Mouse (Mus musculus) lung, postnatal 0 days (tissue): Measurements from ENCODE around the gene Fermt1. TPM values are rescaled to one million over a fixed set of nuclear protein-coding genes. Genes with fewer than 3 reads are reported as not detected.

Experiments used
- ATAC-seq: fragments of 200-750 bp; cut with Nextera tagmentation; 2 replicates; pipeline ENCODE4 v1.8.0; 2017; ENCODE audit warnings: moderate library complexity
- DNase-seq: peaks from one replicate; pipeline ENCODE4 v3.0.0-alpha.2; 2016; ENCODE audit warnings: low spot score
- H3K27ac ChIP-seq: fragments of 300-500 bp; sonication (generic); 2 replicates; pipeline ENCODE4 v1.5.1; 2014; ENCODE audit warnings: antibody characterized with exemption, mild to moderate bottlenecking, low read length, mixed read lengths
- H3K27me3 ChIP-seq: fragments of 300-500 bp; sonication (generic); replicated peaks from 2 replicates; pipeline ENCODE4 v1.6.1; 2014; ENCODE audit warnings: low read length, mixed read lengths; ENCODE audit not compliant: insufficient read depth
- H3K36me3 ChIP-seq: fragments of 300-500 bp; sonication (generic); 2 replicates; pipeline ENCODE4 v1.6.1; 2014; ENCODE audit warnings: low read length, mixed read lengths; ENCODE audit not compliant: insufficient read depth
- H3K4me1 ChIP-seq: fragments of 300-500 bp; sonication (generic); 2 replicates; pipeline ENCODE4 v1.6.1; 2014; ENCODE audit warnings: antibody characterized with exemption, low read depth, low read length, mixed read lengths; ENCODE audit not compliant: insufficient read depth
- H3K4me2 ChIP-seq: fragments of 300-500 bp; sonication (generic); replicated peaks from 2 replicates; pipeline ENCODE4 v1.6.1; 2014; ENCODE audit warnings: low read depth, mild to moderate bottlenecking, low read length, moderate library complexity, mixed read lengths
- H3K4me3 ChIP-seq: fragments of 300-500 bp; sonication (generic); 2 replicates; pipeline ENCODE4 v1.5.1; 2014; ENCODE audit warnings: low read depth, low read length
- H3K9ac ChIP-seq: fragments of 300-500 bp; sonication (generic); replicated peaks from 2 replicates; pipeline ENCODE4 v1.6.1; 2014; ENCODE audit warnings: low read depth, mild to moderate bottlenecking
- H3K9me3 ChIP-seq: fragments of 300-500 bp; sonication (generic); 2 replicates; pipeline ENCODE4 v1.6.1; 2016; ENCODE audit warnings: low read length, mixed read lengths
- CTCF ChIP-seq: IDR thresholded peaks from 2 replicates; pipeline ENCODE4 v1.5.1; 2016; ENCODE audit warnings: antibody characterized with exemption, mild to moderate bottlenecking
- EP300 ChIP-seq: IDR thresholded peaks from 2 replicates; pipeline ENCODE4 v1.6.1; 2016; ENCODE audit warnings: antibody characterized with exemption, mild to moderate bottlenecking, control low read depth
- WGBS: fragments of 180-500 bp; shearing (Covaris S2); extraction: QIAGEN DNeasy Blood & Tissue Kit; methylation state at CpG from one replicate; pipeline ENCODE4 v1.1.7; 2014; 5-methylcytosine and 5-hydroxymethylcytosine counted together
- polyA plus RNA-seq: library from polyadenylated mRNA; unstranded; fragments of >200 nt; fragmentation: Nextera tagmentation; extraction: Ambion mirVana; gene quantifications from 2 replicates; pipeline ENCODE4 v1.2.1, GENCODE M21; 2015

Gene Fermt1
- polyA plus RNA-seq, 1 experiment from 2014 or later, result 1.5 TPM

DNA sequence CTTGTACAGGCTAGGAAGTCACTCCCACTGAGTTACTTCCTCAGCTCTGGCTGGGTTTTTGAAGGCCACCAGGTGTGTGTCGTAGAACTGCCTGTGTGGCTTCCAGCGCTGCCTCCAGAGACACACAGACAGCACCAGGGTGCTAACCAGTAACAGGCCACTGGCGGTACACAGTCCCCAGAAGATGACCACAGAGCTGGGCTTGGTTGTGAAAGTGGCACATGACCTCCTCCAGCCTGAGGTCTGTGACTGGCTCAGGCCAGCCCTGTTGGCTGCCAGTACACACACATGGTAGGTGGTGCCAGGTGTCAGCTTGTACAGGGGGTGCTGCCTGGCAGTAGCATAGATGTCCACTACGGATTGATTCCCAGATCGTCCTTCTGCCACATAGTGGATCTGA, 76.0 kb downstream of the Fermt1 start:
- no peak overlapping the region for H3K9ac ChIP-seq
- no peak for DNase-seq
- no peak for ATAC-seq
- no peaks in the 10 kb centered on the region for H3K27me3 ChIP-seq
- peaks cover 10% of the 10 kb centered on the region; the same call in 1 of the 2 replicates for H3K36me3 ChIP-seq
- no peak for TF ChIP-seq EP300
- no peak for TF ChIP-seq CTCF
- H3K9me3 ChIP-seq, result no peaks in the 10 kb centered on the region
- H3K27ac ChIP-seq, result no peak overlapping the region
- H3K4me1 ChIP-seq, result no peaks in the 10 kb centered on the region
- H3K4me2 ChIP-seq, result no peak overlapping the region
- H3K4me3 ChIP-seq, result no peak overlapping the region
- WGBS, result 82% methylated on average over 5 of the region's 5 CpGs

- TF ChIP-seq EP300 (no peak), CTCF (no peak)
- 66% methylated on average over 5 of the region's 5 CpGs for WGBS
- no peak overlapping the region for H3K9ac ChIP-seq
- ATAC-seq (no peak), DNase-seq (no peak)
- H3K27me3 ChIP-seq, result no peaks in the 10 kb centered on the region
- H3K27ac ChIP-seq, result no peak overlapping the region
- no peak overlapping the region for H3K4me2 ChIP-seq
- no peaks in the 10 kb centered on the region for H3K4me1 ChIP-seq
- peaks cover 15% of the 10 kb centered on the region; the same call in 1 of the 2 replicates for H3K36me3 ChIP-seq
- no peak overlapping the region for H3K4me3 ChIP-seq
- no peaks in the 10 kb centered on the region for H3K9me3 ChIP-seq
Observed at GRCm38 (mm10) chr2:132867521-132867920, 78.2 kb downstream of the Fermt1 start.

DNA sequence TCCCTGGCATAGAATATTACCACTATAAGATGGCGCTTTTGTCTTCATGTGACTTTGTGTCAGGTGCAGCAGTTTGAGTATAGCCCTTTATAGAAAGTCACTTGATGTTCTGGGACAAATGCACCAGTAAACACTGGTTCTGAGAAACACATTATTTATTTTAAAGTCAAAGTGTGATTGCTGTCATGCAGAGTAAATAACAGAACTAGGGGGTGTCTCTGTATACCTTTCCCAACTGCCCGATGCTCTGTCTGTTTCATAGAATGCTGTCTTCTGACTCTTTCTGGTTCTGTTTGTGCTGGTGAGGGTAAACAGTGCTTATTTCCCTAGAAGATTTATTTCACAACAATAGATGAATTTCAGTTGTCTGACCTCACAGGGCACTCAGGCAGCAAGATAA, 82.4 kb downstream of the Fermt1 start:
- Histone ChIP-seq H3K4me3 (no peak overlapping the region), H3K4me1 (no peaks in the 10 kb centered on the region), H3K9ac (no peak overlapping the region), H3K4me2 (no peak overlapping the region), H3K36me3 (peaks cover 15% of the 10 kb centered on the region; the same call in 1 of the 2 replicates), H3K27me3 (no peaks in the 10 kb centered on the region), H3K27ac (no peak overlapping the region), H3K9me3 (no peaks in the 10 kb centered on the region)
- DNase-seq (no peak), ATAC-seq (no peak)
- WGBS, result 84% methylated on average over 2 of the region's 2 CpGs
- TF ChIP-seq CTCF, result no peak
- no peak for TF ChIP-seq EP300

DNA sequence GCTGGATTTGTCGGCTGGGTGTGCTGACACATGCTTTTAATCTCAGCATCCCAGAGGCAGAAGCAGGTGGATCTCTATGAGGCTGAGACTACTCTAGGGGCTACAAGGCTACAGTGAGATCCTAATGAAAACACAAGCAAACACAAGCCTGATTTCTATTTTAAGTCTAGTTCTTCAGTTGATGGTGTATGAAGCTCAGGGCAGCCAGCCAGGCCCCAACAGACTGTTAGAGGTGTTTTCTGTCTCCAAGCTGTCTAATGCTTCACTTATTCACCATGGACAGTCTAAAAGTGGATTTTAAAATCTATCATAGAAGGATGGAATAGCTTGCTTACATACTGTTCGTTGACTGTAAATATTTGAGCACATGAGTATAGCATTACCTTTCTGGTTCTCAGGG, 84.2 kb downstream of the Fermt1 start:
- TF ChIP-seq EP300, result no peak
- TF ChIP-seq CTCF, result no peak
- ATAC-seq (no peak), DNase-seq (no peak)
- H3K27ac ChIP-seq, result no peak overlapping the region
- H3K4me2 ChIP-seq, result no peak overlapping the region
- peaks cover 12% of the 10 kb centered on the region; the same call in 1 of the 2 replicates for H3K36me3 ChIP-seq
- H3K4me1 ChIP-seq, result no peaks in the 10 kb centered on the region
- no peaks in the 10 kb centered on the region for H3K27me3 ChIP-seq
- H3K9ac ChIP-seq, result no peak overlapping the region
- no peak overlapping the region for H3K4me3 ChIP-seq
- 93% methylated on average over 2 of the region's 2 CpGs for WGBS
- no peaks in the 10 kb centered on the region for H3K9me3 ChIP-seq

DNA sequence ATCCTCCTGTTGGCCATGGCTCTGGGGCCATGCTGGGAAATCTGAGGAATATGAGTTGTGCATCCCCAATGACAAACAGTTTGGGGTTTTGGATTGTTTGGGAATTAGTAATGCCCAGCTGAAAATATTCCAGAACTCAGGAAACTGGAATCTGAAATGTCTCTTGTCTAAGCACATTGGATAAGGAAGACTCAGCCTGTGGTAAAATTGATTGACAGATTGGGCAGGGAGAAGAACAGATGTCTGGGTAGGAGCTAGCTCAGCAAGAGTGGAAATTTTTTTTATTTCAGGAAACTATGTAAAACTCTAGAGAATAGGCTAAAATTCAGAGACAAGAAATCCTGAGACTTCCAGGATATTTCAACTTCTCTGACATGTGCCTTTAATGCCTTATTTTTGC, 85.3 kb downstream of the Fermt1 start:
- no peak for DNase-seq
- Histone ChIP-seq H3K27ac (no peak overlapping the region), H3K4me3 (no peak overlapping the region), H3K4me1 (no peaks in the 10 kb centered on the region), H3K9me3 (no peaks in the 10 kb centered on the region), H3K4me2 (no peak overlapping the region), H3K36me3 (peaks cover 9% of the 10 kb centered on the region; the same call in 1 of the 2 replicates), H3K9ac (no peak overlapping the region), H3K27me3 (no peaks in the 10 kb centered on the region)
- TF ChIP-seq CTCF, result no peak
- TF ChIP-seq EP300, result no peak
- ATAC-seq, result no peak

- TF ChIP-seq EP300, result no peak
- TF ChIP-seq CTCF, result no peak
- Histone ChIP-seq H3K4me1 (no peaks in the 10 kb centered on the region), H3K27ac (no peak overlapping the region), H3K4me2 (no peak overlapping the region), H3K27me3 (no peaks in the 10 kb centered on the region), H3K4me3 (no peak overlapping the region), H3K9me3 (no peaks in the 10 kb centered on the region), H3K36me3 (0 out of 2 replicates have a peak, but pooled peaks cover 3% of the 10 kb centered on the region), H3K9ac (no peak overlapping the region)
- WGBS, result 77% methylated on average over 5 of the region's 5 CpGs
- ATAC-seq, result no peak
- no peak for DNase-seq
Observed at GRCm38 (mm10) chr2:132856333-132856732, 89.4 kb downstream of the Fermt1 start.

Other genes starting within 250 kb of the Fermt1 start
- 0.19 and 0.30 TPM in 2 replicates for gene Chgb, start 164.6 kb downstream of the Fermt1 start, polyA plus RNA-seq
- 17.7 and 20.6 TPM in 2 replicates for gene Trmt6, start 129.9 kb downstream of the Fermt1 start, polyA plus RNA-seq
- gene Mcm8, start 129.8 kb downstream of the Fermt1 start, polyA plus RNA-seq, result 2.4 and 2.5 TPM in 2 replicates
- gene Crls1, start 99.2 kb downstream of the Fermt1 start, polyA plus RNA-seq, result 19.0 and 19.3 TPM in 2 replicates
- 8.0 and 9.2 TPM in 2 replicates for gene Lrrn4, start 65.0 kb downstream of the Fermt1 start, polyA plus RNA-seq